In the genomic region with DNA sequence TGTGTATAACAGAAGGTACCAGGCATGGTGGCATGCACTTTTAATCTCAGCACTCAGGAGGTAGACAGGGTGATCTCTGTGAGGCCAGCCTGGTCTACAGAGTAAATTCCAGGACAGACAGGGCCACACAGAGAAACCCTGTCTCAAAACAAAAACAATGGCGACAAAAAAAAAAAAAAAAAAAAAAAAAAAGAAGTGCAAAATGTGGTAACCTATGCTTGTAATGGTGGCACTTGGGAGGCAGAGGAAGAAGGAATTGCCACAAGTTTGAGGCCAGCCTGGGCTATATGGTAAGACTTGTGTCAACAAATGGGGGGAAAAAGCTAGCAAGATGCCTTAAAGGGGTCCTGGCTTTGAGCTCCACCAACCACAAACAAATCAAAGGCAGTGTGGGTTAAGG, we compare ENCODE assay signal across 22 mouse cellular contexts.
"Had no signal": no experiment of that assay in that cellular context is flagged by ENCODE, and none has a peak within 500 bp of the region (broad histone marks: within the 10 kb centered on the region; RNA-seq: fewer than 3 reads in every experiment).

No protein-coding gene starts in this region.

- H3K4me2 ChIP-seq: limb, embryonic 15.5 days had no signal

- H3K4me1 ChIP-seq: heart, embryonic 10.5 days; intestine, embryonic 15.5 days had no signal

- H3K36me3 ChIP-seq: heart, embryonic 10.5 days; heart, embryonic 12.5 days; hindbrain, embryonic 10.5 days; hindbrain, embryonic 12.5 days; intestine, embryonic 15.5 days; limb, embryonic 13.5 days; limb, embryonic 15.5 days; liver, embryonic 12.5 days had no signal

- H3K9me3 ChIP-seq: heart, embryonic 10.5 days; heart, embryonic 12.5 days; hindbrain, embryonic 10.5 days; hindbrain, embryonic 12.5 days; intestine, embryonic 15.5 days; limb, embryonic 13.5 days; limb, embryonic 15.5 days; liver, embryonic 12.5 days had no signal

- H3K4me3 ChIP-seq: heart, embryonic 12.5 days; intestine, embryonic 15.5 days; limb, embryonic 15.5 days; liver, embryonic 12.5 days had no signal

- H3K27me3 ChIP-seq: intestine, embryonic 15.5 days had no signal

- H3K27ac ChIP-seq: liver, embryonic 12.5 days; liver, embryonic 14.5 days had no signal

- H3K9ac ChIP-seq: heart, embryonic 12.5 days; hindbrain, embryonic 12.5 days; hindbrain, embryonic 14.5 days; intestine, embryonic 15.5 days; limb, embryonic 13.5 days; limb, embryonic 15.5 days; liver, embryonic 12.5 days; liver, embryonic 14.5 days had no signal

- DNase-seq: gastrocnemius, postnatal 14 days; heart, adult 18-20 months; heart, postnatal 10 days; heart, postnatal 4 days; kidney, adult 18-20 months; kidney, adult 8-10 months; kidney, postnatal 10 days; kidney, postnatal 25 days; kidney, postnatal 4 days; layer of hippocampus, adult 9-11 months; layer of hippocampus, postnatal 36 days; left cerebral cortex, postnatal 4 days had no signal
